Mouse (Mus musculus) retina, postnatal 1 day (tissue): ENCODE measurements at regions not wholly inside any gene's neighbourhood (a gene's known extent, or its start where the extent isn't known, plus 50 kb on each side); places are given as distances from the start of the nearest gene placed in this dataset.

Experiments
- DNase-seq: peaks from one replicate; pipeline ENCODE4 v3.0.0-alpha.2; 2012

DNA sequence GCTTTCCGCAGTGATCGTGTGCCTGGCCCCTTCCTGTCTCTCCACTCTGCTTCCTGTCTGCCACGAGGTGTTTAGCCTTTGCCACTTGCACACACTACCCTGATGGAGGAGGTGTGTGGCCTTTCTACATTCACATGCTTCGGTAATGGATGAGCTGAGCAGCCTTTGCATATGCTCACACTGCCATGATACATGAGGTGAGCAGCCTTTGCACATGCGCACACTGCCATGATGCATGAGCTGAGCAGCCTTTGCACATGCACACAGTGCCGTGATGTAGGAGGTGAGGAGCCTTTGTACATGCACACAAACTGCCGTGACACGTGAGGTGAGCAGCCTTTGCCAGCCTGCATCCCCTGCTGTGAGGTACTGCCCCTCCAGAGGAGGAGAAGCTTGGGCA is 58.3 kb downstream of the Erv3 start:
- DNase-seq = no peak

DNA sequence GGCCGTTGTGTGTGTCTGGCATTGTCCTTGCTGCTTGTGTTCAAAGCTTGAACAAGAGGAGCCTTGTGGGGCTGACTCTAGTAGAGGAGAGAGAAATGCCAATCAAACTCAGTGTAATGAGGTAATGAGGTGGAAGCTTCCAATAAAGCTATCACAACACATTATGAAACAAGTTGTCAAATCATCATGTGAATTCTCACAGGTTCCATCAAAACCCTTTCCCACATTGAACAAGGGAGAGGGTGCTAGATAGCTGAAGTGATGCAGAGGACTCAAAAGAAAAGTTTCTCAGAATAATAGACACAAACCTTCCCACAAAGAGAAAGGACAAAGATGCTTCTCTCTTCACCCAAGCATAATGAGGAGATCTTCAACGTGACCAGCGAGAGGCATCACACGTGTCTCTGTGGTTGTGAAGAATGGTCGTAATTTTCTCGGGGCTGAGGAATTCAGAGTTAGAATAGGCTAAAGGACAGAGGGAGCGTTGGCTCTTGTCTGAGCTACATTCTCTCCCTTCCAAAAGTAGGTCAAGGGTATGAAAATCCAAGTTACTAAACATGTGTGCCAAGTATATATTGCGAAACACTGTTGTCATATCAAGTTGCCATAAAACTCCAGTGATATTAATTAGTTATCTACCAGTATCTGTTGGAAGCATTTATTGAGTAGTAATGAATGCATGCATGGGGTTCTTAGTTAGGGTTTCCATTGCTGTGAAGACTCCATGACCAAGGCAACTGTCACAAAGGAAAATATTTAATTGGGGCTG is 59.2 kb downstream of the Erv3 start:
- DNase-seq = peak; percentile 94

DNA sequence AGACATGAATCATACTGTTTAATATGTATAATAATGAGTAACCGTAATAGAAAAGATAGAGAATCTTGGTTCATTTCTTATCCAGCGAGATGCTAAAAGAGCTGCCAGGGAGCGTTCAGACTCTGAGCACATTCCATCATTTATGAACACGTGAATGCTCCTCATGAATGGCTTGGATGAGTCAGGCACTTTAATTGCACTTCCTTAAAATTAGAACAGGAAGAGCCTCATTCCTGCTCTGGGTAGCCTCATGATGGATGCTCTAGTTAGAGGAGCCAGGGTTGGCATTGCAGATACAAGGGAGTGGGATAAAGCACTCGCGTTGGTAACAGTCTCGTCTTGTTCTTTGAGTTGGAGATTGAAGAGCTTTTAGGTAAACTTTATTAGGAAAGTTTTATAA is 60.1 kb downstream of the Erv3 start:
- peak; percentile 91 for DNase-seq

DNA sequence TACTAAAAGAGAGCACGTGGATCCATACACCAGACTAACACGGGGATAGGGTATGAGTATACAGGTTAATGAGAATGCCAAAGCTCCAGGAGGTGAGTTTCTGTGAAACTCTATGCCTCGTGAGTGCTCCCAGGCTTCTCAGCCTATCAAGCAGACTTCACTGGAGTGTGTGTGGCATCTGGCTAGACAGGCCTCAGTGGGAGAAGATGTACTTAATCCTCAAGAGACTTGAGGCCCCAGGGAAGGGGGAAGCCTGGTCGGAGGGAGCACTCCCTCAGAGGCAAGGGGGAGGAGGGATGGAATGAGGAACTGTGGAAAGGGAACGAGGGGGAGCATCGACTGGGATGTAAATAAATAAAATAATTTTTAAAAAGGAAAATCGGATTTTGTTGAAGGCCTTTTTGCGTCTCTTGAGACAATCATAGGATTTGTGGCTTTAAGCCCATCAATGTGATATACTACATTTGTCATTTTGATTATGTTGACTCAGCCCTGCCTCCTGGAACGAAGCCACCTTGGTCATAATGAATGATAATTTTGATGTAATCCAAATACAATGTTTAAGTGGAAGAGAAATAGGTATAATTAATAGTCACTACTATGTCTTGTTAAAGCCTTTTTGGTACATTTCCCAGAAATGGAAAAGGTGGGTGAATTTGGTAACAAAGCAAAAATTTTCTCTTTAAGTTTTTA is 62.4 kb downstream of the Erv3 start:
- DNase-seq = no peak

DNA sequence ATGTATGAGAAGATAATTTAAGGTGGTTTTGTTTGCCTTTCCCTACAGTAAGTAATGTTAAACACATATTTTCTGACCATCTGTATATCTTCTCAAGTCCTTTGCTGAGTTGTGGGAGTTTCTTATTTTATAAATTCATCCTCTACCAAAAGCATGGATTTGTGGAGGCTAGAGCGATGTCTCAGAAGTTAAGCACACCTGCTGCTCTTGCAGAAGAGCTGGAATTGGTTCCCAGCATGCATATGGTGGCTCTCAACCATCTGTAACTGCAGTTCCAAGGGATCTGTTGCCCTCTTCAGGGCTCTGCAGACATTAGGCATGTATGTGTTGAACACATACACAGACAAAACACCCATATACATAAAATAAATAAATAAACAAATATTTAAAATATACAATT is 84.2 kb downstream of the Erv3 start:
- no peak for DNase-seq

DNA sequence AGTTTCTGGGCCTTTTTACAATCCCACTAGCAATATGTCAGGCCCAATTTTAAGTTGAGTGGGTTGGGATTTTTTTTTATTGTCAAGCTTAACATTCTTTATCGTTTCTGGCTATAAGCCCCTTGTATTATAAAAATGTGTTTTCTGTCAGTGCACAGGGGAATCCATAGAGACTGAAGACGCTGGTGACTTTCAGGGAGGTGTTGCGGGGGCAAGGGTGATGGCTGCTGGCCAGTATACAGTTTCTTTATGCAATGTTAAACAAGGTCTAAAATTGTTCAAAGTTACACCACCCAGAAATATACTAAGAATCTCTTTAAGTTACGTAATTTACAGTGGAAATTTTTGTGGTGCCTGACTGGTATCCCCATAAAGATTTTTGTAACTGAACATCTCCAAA is 85.9 kb downstream of the Erv3 start:
- no peak for DNase-seq

DNA sequence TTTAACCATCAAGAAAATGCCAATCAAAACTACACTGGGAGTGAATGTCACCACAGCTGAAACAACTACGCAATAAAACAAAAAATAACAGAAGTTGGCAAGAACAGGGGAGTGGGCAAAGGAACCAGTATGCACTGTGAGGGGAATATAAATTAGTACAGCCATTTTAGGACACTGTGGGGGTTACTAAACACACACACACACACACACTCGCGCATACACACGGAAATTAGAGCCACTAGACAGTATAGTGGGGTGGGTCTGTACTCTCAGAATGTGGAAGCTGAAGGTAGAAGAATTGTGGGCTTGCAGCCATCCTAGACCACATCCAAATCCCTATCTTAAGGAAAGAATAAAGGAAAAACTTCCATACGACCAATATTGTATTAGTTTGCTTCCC is 87.4 kb downstream of the Erv3 start:
- DNase-seq = no peak

DNA sequence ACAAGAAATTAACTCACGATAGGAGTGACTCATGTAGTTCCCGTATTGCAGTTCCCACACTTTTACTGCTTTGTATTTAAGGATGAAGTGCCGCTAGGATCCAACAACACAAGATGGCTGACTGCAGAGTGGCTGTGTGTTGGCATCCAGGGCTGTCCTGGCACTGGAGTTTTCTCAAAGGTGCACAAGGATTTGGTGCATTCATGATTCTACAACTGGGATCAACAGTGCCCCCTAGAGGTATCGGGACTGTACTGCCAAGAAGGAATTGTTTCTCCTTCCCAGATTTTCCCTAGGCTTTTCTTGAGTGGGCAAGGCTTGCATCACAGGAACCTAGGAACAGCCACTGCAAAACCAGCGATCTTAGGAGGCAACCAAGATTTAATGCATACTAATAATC is 88.7 kb downstream of the Erv3 start:
- peak; percentile 63 for DNase-seq

DNA sequence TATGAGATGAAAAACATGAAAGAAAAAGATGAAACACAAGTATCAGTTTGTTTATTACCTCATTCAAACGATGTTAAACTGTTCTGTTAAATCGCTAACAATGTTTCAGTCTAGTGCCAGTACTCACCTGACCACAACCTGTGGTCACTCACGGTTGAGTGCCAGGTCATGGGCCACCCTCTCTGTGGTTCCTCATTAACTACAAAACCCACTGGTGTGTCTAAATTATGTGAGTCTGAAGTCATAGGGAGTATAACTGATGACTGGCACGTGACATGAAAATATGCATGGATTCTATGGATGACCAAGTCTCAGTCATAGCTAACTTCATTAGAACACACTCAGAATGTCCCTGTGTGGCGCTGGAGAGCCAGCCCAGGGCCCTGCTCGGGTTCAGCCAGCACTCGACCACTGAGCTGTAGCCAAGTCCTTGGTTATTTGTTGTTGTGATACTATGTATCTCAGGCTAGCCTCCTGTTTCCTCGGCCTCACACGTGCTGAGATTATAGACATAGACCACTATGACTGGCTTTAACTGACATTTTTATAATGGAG is 89.8 kb downstream of the Erv3 start:
- DNase-seq = no peak

DNA sequence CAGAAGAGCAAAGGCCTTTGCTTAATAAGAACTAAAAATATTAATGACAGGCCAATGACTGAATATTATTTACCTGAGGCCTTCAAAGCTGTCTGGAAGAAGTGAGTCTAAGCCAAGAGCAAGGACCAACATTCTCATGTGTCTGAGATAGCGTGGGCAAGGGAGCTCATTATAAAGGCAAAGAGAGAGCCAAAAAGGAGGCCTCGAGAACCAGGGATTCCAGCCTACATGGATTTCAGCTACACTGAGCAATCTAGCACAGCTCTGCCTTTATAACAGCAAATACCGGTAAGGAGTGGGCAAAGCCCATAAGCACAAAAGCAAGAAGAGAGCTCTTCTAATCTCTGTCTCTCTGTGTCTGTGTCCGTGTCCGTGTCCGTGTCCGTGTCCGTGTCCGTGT is 93.0 kb downstream of the Erv3 start:
- DNase-seq = no peak

DNA sequence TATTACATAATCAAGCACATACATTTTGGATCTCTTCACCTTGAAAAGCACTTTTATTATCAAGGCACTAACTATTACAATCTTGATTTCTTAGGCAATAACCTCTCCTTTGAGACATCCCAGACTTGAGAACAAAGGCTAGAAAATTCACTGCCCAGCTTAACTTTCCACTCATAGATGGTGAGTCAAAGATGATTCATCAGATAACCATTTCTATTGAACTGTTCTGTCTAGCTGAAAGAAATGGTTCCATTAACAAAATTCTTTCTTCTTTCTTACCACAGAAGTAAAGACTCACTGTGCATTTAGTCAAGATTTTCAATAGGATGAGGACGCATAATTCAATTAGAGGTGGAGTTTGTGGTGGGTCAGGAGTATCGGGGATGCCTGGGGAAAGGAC is 98.0 kb downstream of the Erv3 start:
- DNase-seq = no peak

DNA sequence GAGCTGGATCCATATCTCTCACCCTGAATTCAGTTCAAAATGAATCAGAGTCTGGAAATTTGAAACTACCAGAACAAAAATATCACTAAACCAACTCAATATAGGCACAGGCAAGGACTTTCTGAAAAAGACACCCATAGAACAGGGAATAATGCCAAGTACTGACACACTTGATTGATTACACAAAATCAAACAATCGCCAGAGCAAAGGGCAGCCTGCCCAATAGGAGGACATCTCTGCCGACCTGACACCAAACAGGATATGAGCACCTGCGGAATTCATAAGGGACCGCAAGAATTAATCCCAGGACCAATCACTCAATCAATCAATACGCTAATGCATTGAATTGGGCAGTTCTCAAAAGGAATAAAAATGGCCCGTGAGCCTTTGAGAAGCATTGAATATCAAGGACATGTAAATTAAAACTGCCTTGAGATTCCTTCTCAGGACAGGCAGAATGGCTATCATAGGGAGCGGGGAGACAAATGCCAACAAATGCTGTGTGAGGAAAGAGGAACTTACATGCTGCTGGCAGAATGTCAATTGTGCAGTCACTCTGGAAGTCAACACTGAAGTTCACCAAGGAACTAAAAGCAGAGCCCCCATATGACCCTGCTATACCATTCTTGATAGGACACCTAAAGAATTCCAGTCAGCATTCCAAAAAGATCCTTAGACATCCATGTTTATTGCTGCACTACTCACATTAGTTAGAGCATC is 102.2 kb downstream of the Erv3 start:
- DNase-seq = no peak

DNA sequence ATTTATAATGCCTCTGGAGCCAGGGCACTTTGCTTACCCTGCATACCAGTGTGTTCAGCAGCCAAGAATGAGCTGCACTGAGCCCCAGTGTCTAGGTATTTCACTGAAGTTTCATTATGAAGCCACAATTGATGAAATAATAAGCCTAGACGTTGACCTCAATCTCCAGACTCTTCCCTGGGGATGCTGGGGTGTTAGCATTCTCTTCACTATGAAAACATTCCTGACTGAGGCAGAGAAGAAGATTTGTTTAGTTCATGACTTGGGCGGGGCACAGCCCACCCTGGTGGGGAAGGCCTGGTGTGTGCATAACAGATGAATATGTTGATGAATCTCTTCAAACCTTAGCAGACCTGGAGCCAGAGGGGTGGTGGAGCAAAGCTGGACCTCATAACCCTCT is 104.4 kb downstream of the Erv3 start:
- peak; percentile 24 for DNase-seq

DNA sequence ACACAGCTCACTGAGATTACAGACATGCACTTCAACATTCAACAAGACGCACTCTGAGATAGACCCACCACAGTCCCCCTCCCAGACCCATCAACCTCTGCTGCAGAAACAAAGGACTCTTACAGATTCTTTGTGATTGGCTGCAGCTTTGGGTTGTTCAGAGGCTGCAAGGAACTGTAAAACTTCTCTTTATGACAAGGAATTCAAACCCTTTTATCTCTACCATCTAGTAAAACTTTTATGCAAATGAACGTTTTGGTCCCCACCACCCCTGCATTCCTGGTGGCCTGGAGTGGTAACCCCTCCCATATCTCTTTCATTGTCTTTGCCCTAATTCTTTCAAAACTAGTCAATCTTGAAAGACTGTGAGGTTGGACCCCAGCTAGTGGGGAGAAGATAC is 106.1 kb downstream of the Erv3 start:
- DNase-seq = peak; percentile 75

DNA sequence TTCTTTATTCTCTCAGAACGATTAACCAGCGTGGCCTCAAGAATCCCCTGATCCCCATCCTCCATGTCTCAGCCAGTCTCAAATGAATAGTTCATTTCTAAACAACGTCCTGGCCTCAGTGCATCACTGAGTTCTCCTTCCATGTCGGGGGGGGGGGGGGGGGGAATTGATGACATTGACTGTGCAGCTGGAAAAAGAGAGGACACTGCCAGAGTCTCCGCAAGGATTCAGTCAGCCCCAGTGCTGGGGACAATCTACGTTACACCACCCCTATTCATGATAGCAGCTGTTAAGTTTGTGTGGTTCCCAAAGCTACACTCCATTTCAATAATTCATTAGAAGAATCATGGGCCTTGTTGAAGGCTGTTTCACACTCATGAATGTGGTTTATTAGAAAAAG is 108.9 kb downstream of the Erv3 start:
- no peak for DNase-seq

DNA sequence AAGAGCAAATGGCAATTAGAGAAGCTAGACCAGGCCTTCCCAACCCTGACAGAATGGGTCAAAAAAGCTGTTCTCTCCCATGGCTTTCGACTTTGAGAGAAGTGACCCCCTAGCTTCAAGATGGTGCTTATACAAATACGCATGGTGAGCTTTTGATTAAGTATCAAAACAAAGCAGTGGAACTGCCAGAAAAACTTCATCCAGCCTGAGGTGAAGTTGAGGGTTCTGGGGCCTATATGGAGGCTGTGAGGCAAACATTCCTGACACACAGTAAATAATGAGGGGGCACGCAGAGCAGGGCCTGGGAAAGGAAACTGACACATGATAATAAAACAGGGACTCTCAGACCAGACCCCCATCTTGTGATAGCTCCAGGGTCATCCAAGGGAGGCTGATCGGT is 109.3 kb downstream of the Erv3 start:
- DNase-seq = no peak

DNA sequence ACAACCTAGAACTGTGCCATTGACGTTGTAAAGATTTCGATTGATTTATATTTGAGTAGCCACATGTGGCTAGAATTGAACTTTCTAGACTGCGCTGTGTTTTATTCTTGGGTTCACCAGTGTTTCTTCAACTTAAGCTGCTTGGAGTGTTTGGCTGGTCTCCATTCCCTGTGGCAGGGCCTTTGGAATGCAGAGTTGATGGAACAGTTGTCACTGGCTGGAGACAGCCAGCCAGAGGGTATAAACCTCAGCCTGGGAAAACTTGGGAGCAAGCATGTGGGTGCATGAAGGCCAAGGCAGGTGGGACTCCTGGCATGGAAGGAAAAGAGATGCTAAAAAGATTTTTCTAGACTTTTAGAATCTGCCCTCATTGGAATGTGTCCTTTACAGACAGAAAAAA is 109.8 kb downstream of the Erv3 start:
- no peak for DNase-seq

DNA sequence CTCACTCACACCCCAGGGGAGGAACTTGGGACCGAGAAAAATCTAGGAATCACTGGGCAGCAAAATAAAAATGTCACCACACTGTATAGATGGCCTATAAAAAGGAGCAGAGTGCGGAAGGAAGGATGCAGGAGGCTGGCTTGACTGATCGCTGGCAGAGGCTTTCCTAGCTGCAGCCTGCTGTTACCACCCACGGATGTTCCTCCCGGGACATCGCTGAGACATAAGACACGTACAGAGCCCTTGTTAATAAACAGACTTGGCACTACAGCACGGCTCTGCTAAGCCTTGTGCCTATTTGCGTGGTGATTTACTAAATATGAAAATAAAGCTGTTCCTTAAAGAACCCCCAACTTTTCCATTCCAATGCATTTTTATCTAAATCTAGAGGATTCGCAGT is 110.8 kb downstream of the Erv3 start:
- no peak for DNase-seq

DNA sequence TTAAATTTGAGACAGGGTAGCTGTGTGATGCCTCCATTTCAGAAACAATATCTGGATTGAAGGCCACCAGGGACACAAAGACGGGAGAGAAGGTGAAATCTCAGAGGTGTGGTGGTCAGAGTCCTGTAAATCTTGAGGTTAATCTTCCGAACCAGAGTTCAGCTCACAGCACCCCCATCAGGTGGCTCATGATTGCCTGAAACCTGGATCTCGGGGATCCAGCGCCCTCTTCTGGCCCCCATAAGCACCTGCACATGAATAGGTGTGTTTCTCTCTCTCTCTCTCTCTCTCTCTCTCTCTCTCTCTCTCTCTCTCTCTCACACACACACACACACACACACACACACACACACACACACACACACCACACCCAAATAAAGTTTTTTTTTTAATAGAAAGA is 111.8 kb downstream of the Erv3 start:
- DNase-seq = no peak

DNA sequence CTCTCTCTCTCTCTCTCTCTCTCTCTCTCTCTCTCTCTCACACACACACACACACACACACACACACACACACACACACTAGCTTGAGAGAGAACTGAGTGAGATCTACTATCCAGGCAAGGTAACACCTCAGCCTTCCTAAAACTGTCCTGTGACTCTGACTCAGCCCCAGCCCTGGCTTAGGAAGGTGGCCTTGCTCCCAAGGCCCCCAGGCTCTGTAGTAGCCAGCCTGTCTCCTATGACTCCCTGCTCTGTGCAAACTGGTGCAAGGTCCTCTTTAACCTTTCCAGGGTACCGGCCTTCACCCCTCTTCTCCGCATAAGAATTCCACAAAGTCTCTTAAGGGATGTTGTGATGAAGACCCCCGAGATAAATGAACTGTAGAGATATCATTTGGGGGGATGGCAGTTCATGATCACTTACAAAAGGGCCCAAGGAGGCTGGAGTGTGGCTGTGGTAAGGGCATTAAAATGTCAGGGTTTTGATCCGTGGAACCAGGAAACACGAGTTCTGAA is 114.1 kb downstream of the Erv3 start:
- DNase-seq = no peak

DNA sequence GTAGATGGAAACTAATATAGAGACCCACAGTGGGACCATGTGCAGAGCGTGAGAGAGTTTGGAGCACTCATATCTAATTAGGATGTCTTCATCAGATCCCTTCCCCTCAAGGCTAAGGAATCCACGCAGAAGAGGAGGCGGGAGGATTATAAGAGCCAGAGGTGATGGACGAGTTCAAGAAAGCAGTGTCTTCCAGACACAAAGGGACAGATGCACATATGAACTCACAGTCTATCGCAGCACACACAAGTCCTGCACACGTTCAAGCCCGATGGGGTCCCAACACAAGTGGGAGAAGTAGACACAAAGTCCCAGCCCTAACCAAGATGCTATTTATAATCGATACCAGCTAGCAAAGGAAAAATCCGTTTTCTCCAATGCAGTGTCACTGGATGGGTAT is 114.6 kb downstream of the Erv3 start:
- no peak for DNase-seq

DNA sequence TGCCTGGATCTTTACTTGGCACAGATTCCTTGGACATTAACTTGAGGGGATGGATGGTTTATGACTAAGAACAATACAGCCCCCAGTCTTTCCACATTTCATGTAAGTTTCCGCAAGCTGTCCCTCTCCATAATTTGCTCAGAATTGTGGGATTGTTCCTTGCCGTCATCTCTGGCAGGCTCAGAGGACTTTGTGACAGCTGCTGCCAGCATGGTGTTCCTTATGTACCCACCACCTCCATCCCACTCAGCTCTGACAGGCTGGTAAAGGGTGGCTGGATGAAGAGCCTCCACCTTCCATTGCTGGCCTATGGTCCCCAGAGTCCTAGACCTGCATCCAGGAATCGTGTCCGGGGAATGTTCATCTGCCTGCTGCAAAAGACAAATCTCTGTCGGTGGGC is 119.1 kb downstream of the Erv3 start:
- no peak for DNase-seq

DNA sequence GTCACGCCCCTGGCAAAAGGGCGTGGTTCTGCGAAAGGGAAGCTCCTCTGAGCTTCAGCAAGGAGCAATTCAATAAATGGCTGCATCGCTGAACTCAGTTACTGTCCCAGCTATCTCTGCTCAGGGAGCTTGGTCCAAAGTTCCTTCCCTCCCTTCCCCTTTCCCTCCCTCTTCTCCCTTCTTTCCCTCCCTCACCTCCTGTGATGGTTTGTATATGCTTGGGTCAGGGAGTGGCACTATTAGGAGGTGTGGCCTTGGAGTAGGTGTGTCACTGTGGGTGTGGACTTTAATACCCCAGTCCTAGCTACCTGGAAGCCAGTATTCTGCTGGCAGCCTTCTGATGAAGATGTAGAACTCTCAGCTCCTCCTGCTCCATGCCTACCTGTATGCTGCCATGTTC is 120.5 kb downstream of the Erv3 start:
- DNase-seq = no peak
